Mouse (Mus musculus): ENCODE measurements around the gene Wfdc15b. TPM values are rescaled to one million over a fixed set of nuclear protein-coding genes. Genes with fewer than 3 reads are reported as not detected.
A peak's percentile ranks its signal among the peaks of the same experiment; 100 is the strongest.

Gene Wfdc15b
- polyA plus RNA-seq, 1 experiment from 2014 or later = not detected

DNA sequence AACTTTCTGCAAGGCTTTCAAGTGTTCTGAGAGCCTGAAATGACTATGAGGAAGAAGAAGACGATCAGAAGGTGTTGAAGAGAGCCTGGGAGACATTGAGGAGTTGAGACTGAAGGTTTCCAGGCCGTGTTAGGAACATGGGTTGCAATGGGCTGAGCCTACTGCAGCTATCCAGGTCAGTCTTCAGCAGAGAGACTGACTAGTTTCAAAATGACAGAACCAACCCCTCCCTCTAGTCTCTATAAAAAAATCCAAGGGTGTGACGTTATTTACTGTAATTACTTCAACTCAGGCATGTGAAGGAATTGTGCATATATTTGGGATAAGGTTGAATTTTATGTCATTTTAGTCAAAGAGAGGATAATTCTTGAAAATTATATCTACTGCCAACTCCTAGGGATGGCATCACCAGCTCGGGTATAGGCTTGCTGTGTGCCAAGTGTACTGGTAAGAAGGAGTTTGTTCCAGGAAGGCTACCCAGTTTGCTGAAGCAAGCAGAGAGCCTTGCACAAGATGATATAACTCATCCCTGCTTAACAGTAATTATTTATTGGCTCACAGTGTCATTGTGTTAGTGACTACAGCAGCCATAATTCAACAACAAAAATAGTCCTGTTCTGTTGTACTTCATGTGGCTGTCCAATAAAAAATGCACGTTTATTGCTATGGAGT lies 26.4 kb downstream of the Wfdc15b start:
- no peaks in the 10 kb centered on the region for H3K4me1 ChIP-seq (replicated peaks)
- H3K36me3 ChIP-seq = no peaks in the 10 kb centered on the region
- WGBS = 84% methylated on average over 5 of the region's 5 CpGs
- DNase-seq (ENCODE audit: low spot score) = no peak
- no peak overlapping the region for H3K27ac ChIP-seq
- H3K9me3 ChIP-seq = no peaks in the 10 kb centered on the region
- H3K27me3 ChIP-seq (ENCODE audit: insufficient read depth, poor library complexity, severe bottlenecking) = peaks cover 9% of the 10 kb centered on the region
- H3K4me3 ChIP-seq = no peak overlapping the region

DNA sequence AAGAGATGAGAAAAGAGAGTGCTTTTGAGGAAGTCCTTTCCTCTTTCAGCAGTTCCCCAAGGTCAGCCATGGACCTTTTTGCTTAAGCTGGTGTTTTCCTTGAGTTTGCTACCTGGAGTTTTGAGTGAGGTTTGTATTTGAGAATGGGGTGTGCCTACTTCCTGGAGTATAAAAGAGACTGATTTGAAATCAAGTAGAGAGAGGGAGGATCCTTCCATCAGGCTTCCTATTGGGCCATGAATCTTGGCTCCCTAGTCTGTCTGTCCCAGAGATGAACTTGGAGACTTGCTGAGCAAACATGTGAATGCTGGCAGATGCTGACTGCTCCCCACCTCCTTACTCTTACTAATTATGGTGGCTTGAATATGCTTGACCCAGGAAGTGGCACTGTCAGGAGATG lies 29.2 kb downstream of the Wfdc15b start:
- no peaks in the 10 kb centered on the region for H3K36me3 ChIP-seq
- peaks cover 9% of the 10 kb centered on the region for H3K27me3 ChIP-seq (ENCODE audit: insufficient read depth, poor library complexity, severe bottlenecking)
- no peaks in the 10 kb centered on the region for H3K4me1 ChIP-seq (replicated peaks)
- H3K9me3 ChIP-seq = no peaks in the 10 kb centered on the region
- H3K27ac ChIP-seq = no peak overlapping the region
- no peak for DNase-seq (ENCODE audit: low spot score)
- H3K4me3 ChIP-seq = no peak overlapping the region

DNA sequence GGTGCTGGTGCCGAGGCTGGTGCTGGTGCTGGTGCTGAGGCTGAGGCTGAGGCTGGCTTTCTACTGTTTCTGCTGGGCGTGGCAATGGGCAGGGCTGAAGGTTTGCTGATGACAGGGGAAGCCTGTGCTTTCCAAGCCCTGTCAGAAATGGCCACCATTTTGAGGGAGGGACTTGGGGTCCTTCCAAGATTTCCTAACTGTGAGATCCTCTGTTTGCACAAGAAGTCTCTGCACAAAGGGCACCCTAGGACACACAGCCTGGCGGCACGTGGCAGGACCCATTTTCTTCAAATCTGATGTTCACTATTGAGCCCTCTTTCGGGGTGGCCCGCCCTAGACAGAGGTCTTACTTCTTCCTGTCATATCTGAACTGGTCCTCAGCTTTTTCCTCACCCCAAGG lies 30.9 kb downstream of the Wfdc15b start, which contains the start of gene Wfdc12:
Gene Wfdc12, minus strand, starts transcription at position 33 of the 400 bp plus-strand sequence.
- H3K9me3 ChIP-seq = no peaks in the 10 kb centered on the region
- H3K27me3 ChIP-seq (ENCODE audit: insufficient read depth, poor library complexity, severe bottlenecking) = peaks cover 9% of the 10 kb centered on the region
- 86% methylated on average over 6 of the region's 6 CpGs for WGBS
- DNase-seq (ENCODE audit: low spot score) = no peak
- H3K4me3 ChIP-seq = no peak within 1 kb of the TSS
- no peaks in the 10 kb centered on the region for H3K4me1 ChIP-seq (replicated peaks)
- H3K36me3 ChIP-seq = no peaks in the 10 kb centered on the region
- no peak within 1 kb of the TSS for H3K27ac ChIP-seq

DNA sequence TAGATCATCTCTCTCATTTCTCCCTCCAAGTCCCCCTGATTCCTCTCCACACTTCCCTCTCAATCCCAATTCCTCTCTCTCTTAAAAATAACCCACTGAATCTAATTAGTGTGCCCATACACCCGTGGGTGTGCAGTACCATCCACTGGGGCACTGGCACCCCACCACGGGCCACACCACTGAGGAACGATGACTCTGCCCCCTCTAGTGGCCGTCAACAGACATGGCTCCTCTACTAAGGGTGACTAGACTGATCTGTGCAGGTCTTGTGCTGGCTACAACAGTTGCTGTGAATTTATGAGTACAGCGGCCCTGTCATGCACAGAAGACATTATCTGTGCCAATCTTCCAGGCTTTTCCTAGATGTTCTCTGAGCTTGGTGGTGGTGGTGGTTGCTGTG lies 32.7 kb downstream of the Wfdc15b start:
- WGBS = 29% methylated on average over 5 of the region's 5 CpGs
- peak; percentile 10 for DNase-seq (ENCODE audit: low spot score)

DNA sequence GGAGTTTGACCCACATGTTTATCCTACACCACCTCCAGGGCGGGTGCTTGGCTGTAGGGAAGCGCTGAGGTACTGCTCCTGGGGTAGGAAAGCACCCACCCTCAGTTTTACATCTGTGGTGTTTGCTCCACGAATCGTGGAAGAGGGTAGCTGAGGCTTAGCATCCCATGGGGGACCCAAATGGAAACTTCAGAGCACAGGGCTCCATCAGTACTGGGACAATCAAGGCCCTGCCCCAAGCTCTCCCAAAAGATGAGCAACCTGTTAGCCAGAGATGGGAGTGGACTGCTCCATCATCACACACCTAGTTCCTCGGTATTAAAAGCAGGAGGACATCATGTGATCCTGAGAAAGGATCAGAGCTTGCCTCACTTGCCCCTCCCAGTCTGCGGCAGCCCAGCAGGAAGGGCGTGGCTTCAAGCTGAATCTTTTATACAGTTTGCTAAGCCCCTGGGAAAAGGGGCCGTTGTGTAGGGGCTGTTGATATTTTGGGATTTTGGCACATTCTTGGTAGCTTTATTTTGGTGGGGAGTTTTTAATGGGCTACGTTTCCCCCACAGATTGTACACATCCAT lies 37.2 kb downstream of the Wfdc15b start:
- Histone ChIP-seq H3K4me3 (no peak overlapping the region), H3K36me3 (no peaks in the 10 kb centered on the region), H3K9me3 (no peaks in the 10 kb centered on the region), H3K27ac (no peak overlapping the region), H3K4me1 (replicated peaks) (0 out of 2 replicates have a peak, but pooled peaks cover 6% of the 10 kb centered on the region), H3K27me3 (ENCODE audit: insufficient read depth, poor library complexity, severe bottlenecking) (no peaks in the 10 kb centered on the region)
- DNase-seq (ENCODE audit: low spot score) = no peak
- WGBS = 46% methylated on average over 9 of the region's 9 CpGs

More for the DNA sequence above, 32.7 kb downstream of the Wfdc15b start:
- Histone ChIP-seq H3K9me3 (no peaks in the 10 kb centered on the region), H3K36me3 (no peaks in the 10 kb centered on the region), H3K27me3 (ENCODE audit: insufficient read depth, poor library complexity, severe bottlenecking) (peaks cover 9% of the 10 kb centered on the region), H3K4me1 (replicated peaks) (0 out of 2 replicates have a peak, but pooled peaks cover 6% of the 10 kb centered on the region), H3K27ac (no peak overlapping the region), H3K4me3 (no peak overlapping the region)

DNA sequence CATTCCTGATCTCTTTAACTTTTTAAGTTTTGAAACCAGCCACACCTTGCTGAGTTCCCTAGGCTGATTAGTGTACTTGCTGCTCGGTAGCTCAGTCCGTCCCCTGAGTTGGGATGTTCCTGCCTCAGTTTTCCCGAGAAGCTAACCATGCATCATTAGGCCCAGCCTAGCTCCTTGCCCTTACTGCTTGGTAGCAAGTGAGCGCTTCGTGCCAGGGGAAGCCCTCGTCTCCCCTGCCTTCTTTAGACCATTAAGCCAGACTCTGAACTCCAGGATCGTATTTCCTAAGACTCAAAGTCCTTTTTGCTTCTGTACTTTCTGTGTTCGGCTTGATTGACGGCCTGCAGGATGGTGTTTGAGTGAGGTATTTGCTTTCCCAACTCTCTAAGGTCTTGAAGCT lies 38.1 kb downstream of the Wfdc15b start:
- Histone ChIP-seq H3K27ac (no peak overlapping the region), H3K27me3 (ENCODE audit: insufficient read depth, poor library complexity, severe bottlenecking) (no peaks in the 10 kb centered on the region), H3K4me3 (no peak overlapping the region), H3K36me3 (no peaks in the 10 kb centered on the region), H3K9me3 (no peaks in the 10 kb centered on the region), H3K4me1 (replicated peaks) (0 out of 2 replicates have a peak, but pooled peaks cover 6% of the 10 kb centered on the region)
- no peak for DNase-seq (ENCODE audit: low spot score)
- 74% methylated on average over 9 of the region's 9 CpGs for WGBS

DNA sequence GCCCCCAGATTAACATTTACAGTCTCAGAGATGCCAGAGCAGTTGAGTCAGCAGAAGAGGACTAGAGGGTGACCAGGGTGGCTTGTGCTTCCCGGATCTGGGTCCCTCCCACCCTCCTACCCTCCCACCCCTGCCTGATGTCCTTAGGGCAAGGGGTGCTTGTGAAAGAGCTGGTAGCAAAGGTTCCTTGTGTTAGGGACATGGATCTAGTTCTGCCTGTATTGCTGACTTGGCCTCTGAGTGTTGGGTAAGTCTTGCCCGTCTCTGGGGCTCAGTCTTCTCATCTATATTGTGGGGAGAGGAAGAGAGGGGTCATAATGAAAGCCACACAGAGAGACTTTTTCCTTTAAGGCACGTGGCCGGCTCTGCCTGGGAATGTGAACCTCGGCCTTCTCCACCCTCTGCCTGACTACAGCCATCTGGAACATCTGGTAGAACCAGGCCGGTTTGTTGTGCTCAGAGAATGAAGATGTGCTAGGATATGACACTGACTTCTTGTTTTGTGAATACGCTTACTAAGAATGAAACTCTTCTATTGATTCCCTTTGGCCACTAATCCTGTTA lies 38.7 kb downstream of the Wfdc15b start, which contains the start of gene Wfdc5:
Gene Wfdc5, minus strand, starts transcription at position 51 of the 564 bp plus-strand sequence.
- DNase-seq (ENCODE audit: low spot score) = no peak
- H3K36me3 ChIP-seq = no peaks in the 10 kb centered on the region
- H3K27ac ChIP-seq = no peak within 1 kb of the TSS
- 0 out of 2 replicates have a peak, but pooled peaks cover 6% of the 10 kb centered on the region for H3K4me1 ChIP-seq (replicated peaks)
- H3K27me3 ChIP-seq (ENCODE audit: insufficient read depth, poor library complexity, severe bottlenecking) = no peaks in the 10 kb centered on the region
- H3K9me3 ChIP-seq = no peaks in the 10 kb centered on the region
- 81% methylated on average over 7 of the region's 7 CpGs for WGBS
- H3K4me3 ChIP-seq = no peak within 1 kb of the TSS

DNA sequence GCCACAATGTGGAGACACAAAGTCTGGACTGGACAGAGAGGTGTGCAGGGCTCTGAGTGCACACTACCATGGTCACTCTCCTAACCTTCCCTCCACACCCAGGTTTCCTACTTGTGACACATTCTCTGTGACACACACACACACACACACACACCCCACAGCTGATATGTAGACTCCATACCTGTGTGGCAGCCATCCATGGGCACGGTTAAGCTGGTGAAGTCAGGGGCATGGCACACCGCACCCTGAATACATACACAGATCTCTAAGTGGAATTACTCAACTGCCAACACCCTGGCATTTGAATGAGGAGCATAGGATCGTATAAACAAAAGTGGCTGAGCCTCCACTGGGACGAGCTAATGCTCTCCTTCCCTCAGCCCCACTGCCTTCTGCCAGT lies 40.7 kb downstream of the Wfdc15b start:
- WGBS = 93% methylated on average over 4 of the region's 4 CpGs
- Histone ChIP-seq H3K9me3 (no peaks in the 10 kb centered on the region), H3K4me1 (replicated peaks) (0 out of 2 replicates have a peak, but pooled peaks cover 6% of the 10 kb centered on the region), H3K27ac (no peak overlapping the region), H3K4me3 (no peak overlapping the region), H3K36me3 (no peaks in the 10 kb centered on the region), H3K27me3 (ENCODE audit: insufficient read depth, poor library complexity, severe bottlenecking) (0 out of 2 replicates have a peak, but pooled peaks cover 4% of the 10 kb centered on the region)
- no peak for DNase-seq (ENCODE audit: low spot score)

DNA sequence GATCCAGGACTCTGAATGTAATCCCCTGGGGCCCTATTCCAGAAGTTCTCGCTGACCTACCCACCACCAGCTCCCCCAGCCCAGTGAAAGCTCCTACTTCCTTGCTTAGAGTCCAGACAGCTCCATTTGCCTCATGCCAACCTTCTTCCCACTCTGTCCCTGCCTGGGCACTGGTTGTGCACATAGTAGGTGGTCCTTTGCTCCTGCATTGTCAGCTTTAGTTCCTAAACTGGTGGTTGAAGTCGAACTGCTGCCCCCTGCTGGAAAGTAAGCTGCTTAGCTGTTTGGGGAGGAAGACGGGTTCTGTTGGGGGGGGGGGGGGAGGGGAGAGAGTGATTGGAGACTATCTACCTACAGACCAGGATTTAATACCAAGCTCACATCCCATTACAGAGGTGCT lies 41.3 kb downstream of the Wfdc15b start:
- no peaks in the 10 kb centered on the region for H3K9me3 ChIP-seq
- WGBS = 46% methylated on average over 3 of the region's 3 CpGs
- 0 out of 2 replicates have a peak, but pooled peaks cover 4% of the 10 kb centered on the region for H3K27me3 ChIP-seq (ENCODE audit: insufficient read depth, poor library complexity, severe bottlenecking)
- no peak overlapping the region for H3K4me3 ChIP-seq
- DNase-seq (ENCODE audit: low spot score) = no peak
- H3K27ac ChIP-seq = no peak overlapping the region
- 0 out of 2 replicates have a peak, but pooled peaks cover 6% of the 10 kb centered on the region for H3K4me1 ChIP-seq (replicated peaks)
- no peaks in the 10 kb centered on the region for H3K36me3 ChIP-seq

DNA sequence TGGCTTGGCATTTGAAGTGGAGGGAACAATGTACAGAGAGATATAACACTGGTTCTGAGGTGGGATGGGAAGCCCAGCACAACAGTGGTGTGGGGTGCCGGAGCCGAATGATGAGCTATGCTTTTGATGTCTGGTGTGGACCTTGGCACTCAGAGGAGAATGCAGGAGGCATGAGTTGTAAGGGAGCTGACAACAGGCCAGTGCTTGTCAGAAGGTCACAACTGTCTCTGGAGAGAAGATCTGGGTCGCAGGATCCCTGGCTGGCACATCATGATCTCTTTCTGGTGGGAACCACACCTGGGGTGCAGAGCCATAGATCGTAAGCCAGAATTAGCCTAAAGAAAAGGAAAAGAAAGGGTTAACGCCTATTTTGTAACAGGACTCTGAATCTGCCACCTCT lies 43.6 kb downstream of the Wfdc15b start:
- Histone ChIP-seq H3K27ac (no peak overlapping the region), H3K27me3 (ENCODE audit: insufficient read depth, poor library complexity, severe bottlenecking) (peaks cover 26% of the 10 kb centered on the region), H3K9me3 (no peaks in the 10 kb centered on the region), H3K36me3 (no peaks in the 10 kb centered on the region), H3K4me3 (no peak overlapping the region), H3K4me1 (replicated peaks) (no peaks in the 10 kb centered on the region)
- no peak for DNase-seq (ENCODE audit: low spot score)
- 85% methylated on average over 5 of the region's 5 CpGs for WGBS

DNA sequence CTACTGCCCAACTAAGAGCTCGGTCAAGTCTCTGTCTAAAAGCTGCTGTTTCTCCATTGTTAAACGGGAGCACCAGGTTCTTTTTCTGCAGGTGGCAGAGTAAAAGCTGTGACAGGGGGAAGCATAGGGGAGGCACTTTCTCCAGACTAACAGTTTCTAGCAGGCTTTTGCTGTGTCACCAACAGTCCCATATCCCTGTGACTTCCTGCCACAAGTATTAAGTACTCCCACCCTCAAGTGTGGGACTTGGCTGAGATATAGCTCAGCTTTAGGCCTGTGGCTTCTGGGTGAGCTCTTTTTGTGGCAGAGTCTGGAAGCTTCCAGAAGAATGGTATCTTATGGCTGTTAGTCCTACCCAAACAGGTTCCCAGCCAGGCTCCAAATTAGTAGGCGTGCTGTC lies 45.6 kb downstream of the Wfdc15b start:
- no peak overlapping the region for H3K4me3 ChIP-seq
- DNase-seq (ENCODE audit: low spot score) = no peak
- H3K27me3 ChIP-seq (ENCODE audit: insufficient read depth, poor library complexity, severe bottlenecking) = peaks cover 46% of the 10 kb centered on the region
- peaks cover 8% of the 10 kb centered on the region for H3K4me1 ChIP-seq (replicated peaks)
- no peaks in the 10 kb centered on the region for H3K9me3 ChIP-seq
- H3K27ac ChIP-seq = no peak overlapping the region
- 86% methylated on average over 3 of the region's 3 CpGs for WGBS
- no peaks in the 10 kb centered on the region for H3K36me3 ChIP-seq

DNA sequence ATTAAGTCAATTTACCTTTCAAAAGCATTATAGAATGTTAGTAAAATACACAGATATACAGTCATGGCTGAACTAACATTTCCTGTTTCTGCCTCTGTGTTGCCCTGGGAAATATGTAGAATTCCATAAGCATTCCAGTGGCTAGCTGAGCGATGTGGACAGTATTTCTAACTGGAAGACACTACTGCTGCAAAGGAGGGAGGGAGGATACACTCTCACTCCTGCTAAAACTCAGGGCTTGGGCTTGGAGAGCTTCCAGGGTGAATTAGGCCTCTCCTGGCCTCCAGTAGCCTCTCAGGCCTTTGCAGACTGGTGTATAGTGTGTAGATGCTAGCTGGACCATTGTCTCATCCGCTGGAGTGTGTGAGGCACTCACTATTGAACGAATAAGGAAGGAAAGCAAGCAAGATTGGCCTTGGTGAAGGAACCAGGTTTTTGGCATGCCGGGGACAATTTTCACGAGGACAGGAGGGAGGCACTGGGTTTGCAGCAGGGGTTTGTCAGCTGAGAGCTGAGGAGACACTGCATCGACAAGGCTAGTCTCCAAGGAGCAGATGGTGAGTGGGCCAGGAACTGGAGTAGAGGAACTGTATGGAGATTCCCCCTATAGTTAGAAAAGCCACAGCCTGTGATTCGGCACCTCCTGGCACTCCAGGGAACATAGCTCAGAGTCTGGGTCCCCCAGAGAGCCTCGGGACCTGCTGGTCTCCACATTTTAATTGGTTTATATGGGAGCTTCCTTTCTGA lies 46.6 kb downstream of the Wfdc15b start:
- DNase-seq (ENCODE audit: low spot score) = no peak
- no peaks in the 10 kb centered on the region for H3K36me3 ChIP-seq
- no peak overlapping the region for H3K27ac ChIP-seq
- WGBS = 79% methylated on average over 8 of the region's 8 CpGs
- no peak overlapping the region for H3K4me3 ChIP-seq
- H3K4me1 ChIP-seq (replicated peaks) = peaks cover 19% of the 10 kb centered on the region
- H3K27me3 ChIP-seq (ENCODE audit: insufficient read depth, poor library complexity, severe bottlenecking) = peaks cover 56% of the 10 kb centered on the region
- H3K9me3 ChIP-seq = no peaks in the 10 kb centered on the region

Data from hindbrain, embryonic 10.5 days (tissue).